Mouse (Mus musculus): ENCODE results near the gene Ccdc73. TPM values are rescaled to one million over a fixed set of nuclear protein-coding genes. Genes with fewer than 3 reads are reported as not detected.
"Not testable (repeated sequence)": the region's sequence is repeated elsewhere in the genome, so short reads cannot be mapped to it uniquely, and the experiment has no call there.

Gene Ccdc73
- 9.2 and 9.7 TPM in 2 replicates for polyA plus RNA-seq (2014; fragmentation: Nextera tagmentation; extraction: Ambion mirVana)

DNA sequence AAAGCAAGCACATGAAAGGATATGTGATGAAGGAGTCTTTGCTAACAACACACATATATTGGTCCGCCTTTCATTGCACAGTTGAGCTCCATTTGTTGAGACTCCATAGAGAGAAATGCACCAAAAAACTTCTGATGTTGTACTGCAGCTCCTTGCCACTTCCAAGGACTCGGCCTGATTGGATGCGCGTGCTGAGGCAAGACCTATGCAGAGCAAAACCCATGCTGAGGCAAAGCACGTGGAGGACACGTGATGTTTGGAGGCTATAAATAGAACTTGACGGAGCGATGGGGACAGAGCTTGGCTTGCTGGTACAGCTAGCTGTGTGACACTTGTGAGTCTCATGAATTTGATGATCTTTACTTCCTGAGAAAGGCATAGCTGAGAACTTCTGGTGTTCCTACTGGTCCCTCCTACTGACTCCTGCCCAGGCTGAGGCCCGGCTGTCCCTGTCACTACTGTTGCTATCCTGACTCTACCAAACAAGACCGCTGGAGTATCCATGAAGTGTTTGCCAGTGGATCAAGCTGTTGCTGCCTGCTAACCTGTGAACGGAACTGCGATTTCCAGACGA lies at the start of gene Ccdc73:
Ccdc73 (plus strand) TSS at position 524 of the 574 bp plus-strand sequence.
- Histone ChIP-seq H3K4me2 (ENCODE audit: low read length) (no peak within 1 kb of the TSS), H3K36me3 (ENCODE audit: control insufficient read depth, insufficient read depth, low read length) (no peaks in the 10 kb centered on the region), H3K27ac (ENCODE audit: low read depth, low read length) (no peak within 1 kb of the TSS), H3K9me3 (replicated peaks; ENCODE audit: control insufficient read depth, low read length) (no peaks in the 10 kb centered on the region), H3K4me1 (ENCODE audit: control insufficient read depth, insufficient read depth, low read length) (no peaks in the 10 kb centered on the region), H3K9ac (ENCODE audit: low read length) (no peak within 1 kb of the TSS), H3K27me3 (replicated peaks; ENCODE audit: control insufficient read depth, insufficient read depth, low read length) (no peaks in the 10 kb centered on the region), H3K4me3 (ENCODE audit: low read depth, low read length) (no peak within 1 kb of the TSS)
- no peak for DNase-seq (ENCODE audit: low spot score)
- WGBS, result 95% methylated on average over 13 of the region's 13 CpGs
- no peak for ATAC-seq

DNA sequence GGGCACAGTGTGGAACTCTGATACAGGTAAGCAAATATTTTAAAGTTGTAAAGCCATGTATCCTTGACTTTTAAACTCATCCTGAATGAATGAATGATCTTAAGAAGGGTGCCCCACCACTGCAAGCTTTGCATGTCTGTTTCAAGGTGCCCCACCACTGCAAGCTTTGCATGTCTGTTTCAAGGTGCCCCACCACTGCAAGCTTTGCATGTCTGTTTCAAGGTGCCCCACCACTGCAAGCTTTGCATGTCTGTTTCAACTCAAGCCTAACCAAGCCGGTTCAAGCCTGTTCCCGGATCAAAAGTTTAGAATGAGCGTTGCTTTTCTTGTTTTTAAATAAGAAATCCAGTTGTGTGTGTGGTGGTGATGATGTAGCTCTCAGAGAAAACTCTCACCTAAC lies 48.8 kb upstream of the Ccdc73 start:
- not testable (repeated sequence) for ATAC-seq; H3K36me3 ChIP-seq (ENCODE audit: control insufficient read depth, insufficient read depth, low read length); H3K27me3 ChIP-seq (replicated peaks; ENCODE audit: control insufficient read depth, insufficient read depth, low read length); H3K9ac ChIP-seq (ENCODE audit: low read length); DNase-seq (ENCODE audit: low spot score); H3K4me2 ChIP-seq (ENCODE audit: low read length); H3K4me3 ChIP-seq (ENCODE audit: low read depth, low read length); H3K9me3 ChIP-seq (replicated peaks; ENCODE audit: control insufficient read depth, low read length); H3K27ac ChIP-seq (ENCODE audit: low read depth, low read length)
- 87% methylated on average over 3 of the region's 3 CpGs for WGBS
- H3K4me1 ChIP-seq (ENCODE audit: control insufficient read depth, insufficient read depth, low read length), result peaks cover 12% of the 10 kb centered on the region; the same call in 1 of the 2 replicates

DNA sequence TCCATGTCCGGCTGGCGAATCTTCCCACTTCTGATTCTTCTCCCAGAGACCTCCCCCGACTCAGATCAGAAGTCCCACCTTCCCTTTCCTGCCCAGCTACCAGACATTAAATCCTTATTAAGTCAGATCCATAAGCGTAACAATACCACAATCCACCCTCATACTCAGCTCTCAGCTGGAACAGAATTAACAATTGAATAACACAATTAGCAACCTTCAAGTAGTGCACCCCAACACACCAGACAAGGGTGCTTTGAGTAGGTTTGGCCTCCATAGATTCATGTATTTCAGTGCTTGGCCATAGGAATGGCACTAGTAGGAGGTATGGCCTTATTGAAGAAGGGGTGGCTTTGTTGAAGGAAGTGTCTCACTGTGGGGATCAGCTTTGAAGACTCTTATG lies 41.4 kb upstream of the Ccdc73 start:
- 95% methylated on average over 4 of the region's 4 CpGs for WGBS
- H3K27ac ChIP-seq (ENCODE audit: low read depth, low read length), result no peak overlapping the region

DNA sequence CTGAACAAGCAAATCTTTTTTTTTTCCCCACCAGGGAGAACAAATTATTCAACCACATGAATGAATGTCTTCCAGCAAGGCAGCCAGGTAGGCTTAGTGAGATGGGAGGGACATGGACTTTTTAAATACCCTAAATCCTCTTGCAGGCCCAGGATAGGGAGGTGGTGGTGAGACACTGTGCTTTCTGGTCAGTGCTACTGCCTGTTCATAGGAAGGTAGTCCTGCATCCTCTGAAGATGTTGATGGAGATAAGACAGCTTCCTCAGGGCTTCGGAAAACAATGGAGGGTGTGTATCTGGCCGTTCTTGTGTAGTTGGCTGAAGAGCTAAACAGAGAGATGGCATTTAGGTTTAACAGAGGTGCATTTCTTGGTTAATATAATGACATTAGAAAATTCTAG lies 35.1 kb upstream of the Ccdc73 start:
- Histone ChIP-seq H3K36me3 (ENCODE audit: control insufficient read depth, insufficient read depth, low read length) (no peaks in the 10 kb centered on the region), H3K9me3 (replicated peaks; ENCODE audit: control insufficient read depth, low read length) (no peaks in the 10 kb centered on the region), H3K9ac (ENCODE audit: low read length) (no peak overlapping the region), H3K27ac (ENCODE audit: low read depth, low read length) (no peak overlapping the region), H3K27me3 (replicated peaks; ENCODE audit: control insufficient read depth, insufficient read depth, low read length) (no peaks in the 10 kb centered on the region), H3K4me3 (ENCODE audit: low read depth, low read length) (no peak overlapping the region), H3K4me2 (ENCODE audit: low read length) (no peak overlapping the region), H3K4me1 (ENCODE audit: control insufficient read depth, insufficient read depth, low read length) (no peaks in the 10 kb centered on the region)
- ATAC-seq (no peak), DNase-seq (ENCODE audit: low spot score) (no peak)
- 94% methylated on average over 2 of the region's 2 CpGs for whole genome bisulfite sequencing

More for the DNA sequence above, 41.4 kb upstream of the Ccdc73 start:
- Histone ChIP-seq H3K4me1 (ENCODE audit: control insufficient read depth, insufficient read depth, low read length) (no peaks in the 10 kb centered on the region), H3K4me2 (ENCODE audit: low read length) (no peak overlapping the region), H3K9me3 (replicated peaks; ENCODE audit: control insufficient read depth, low read length) (no peaks in the 10 kb centered on the region), H3K27me3 (replicated peaks; ENCODE audit: control insufficient read depth, insufficient read depth, low read length) (no peaks in the 10 kb centered on the region), H3K4me3 (ENCODE audit: low read depth, low read length) (no peak overlapping the region), H3K36me3 (ENCODE audit: control insufficient read depth, insufficient read depth, low read length) (no peaks in the 10 kb centered on the region), H3K9ac (ENCODE audit: low read length) (no peak overlapping the region)
- no peak for DNase-seq (ENCODE audit: low spot score)
- no peak for ATAC-seq

DNA sequence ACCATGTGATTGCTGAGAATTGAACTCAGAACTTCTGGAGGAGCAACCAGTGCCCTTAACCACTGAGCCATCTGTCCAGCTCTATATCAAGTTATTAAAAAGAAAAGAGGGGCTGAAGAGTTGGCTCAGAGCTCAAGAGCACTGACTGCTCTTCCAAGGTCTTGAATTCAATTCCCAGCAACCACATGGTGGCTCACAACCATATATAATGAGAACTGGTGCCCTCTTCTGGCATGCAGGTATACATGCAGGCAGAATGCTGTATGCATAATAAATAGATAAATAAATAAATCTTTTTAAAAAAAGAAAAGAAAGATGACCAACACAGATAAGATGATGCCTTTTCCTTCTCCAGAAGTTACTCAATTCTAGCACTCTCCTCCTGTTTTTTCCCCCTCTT lies 26.6 kb upstream of the Ccdc73 start:
- no peak overlapping the region for H3K4me2 ChIP-seq (ENCODE audit: low read length)
- ATAC-seq (no peak), DNase-seq (ENCODE audit: low spot score) (no peak)
- H3K9me3 ChIP-seq (replicated peaks; ENCODE audit: control insufficient read depth, low read length), result no peaks in the 10 kb centered on the region
- H3K4me1 ChIP-seq (ENCODE audit: control insufficient read depth, insufficient read depth, low read length), result no peaks in the 10 kb centered on the region
- no peak overlapping the region for H3K9ac ChIP-seq (ENCODE audit: low read length)
- H3K4me3 ChIP-seq (ENCODE audit: low read depth, low read length), result no peak overlapping the region
- no peaks in the 10 kb centered on the region for H3K36me3 ChIP-seq (ENCODE audit: control insufficient read depth, insufficient read depth, low read length)
- H3K27me3 ChIP-seq (replicated peaks; ENCODE audit: control insufficient read depth, insufficient read depth, low read length), result no peaks in the 10 kb centered on the region
- no peak overlapping the region for H3K27ac ChIP-seq (ENCODE audit: low read depth, low read length)

DNA sequence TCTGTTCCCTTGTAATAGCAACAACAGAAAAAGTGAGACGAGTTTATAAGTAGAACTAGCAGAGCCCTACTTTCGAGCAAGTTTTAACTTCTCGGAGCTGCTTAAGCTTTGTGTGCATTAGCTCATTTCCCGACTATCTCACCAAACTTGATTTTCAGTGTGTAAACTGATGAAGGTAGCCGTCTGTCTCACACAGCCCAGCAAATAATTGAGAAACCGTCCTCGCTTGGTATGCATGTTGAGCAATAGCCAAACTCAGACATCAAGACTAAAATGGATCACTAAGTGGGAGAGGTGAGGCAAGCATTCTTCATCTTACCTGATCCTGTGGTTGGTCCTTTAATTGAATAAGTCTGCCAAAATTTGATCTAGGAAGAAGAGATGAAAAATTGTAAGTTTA lies 25.9 kb upstream of the Ccdc73 start:
- Histone ChIP-seq H3K4me2 (ENCODE audit: low read length) (no peak overlapping the region), H3K36me3 (ENCODE audit: control insufficient read depth, insufficient read depth, low read length) (no peaks in the 10 kb centered on the region), H3K9me3 (replicated peaks; ENCODE audit: control insufficient read depth, low read length) (no peaks in the 10 kb centered on the region), H3K4me3 (ENCODE audit: low read depth, low read length) (no peak overlapping the region), H3K27ac (ENCODE audit: low read depth, low read length) (no peak overlapping the region), H3K9ac (ENCODE audit: low read length) (no peak overlapping the region), H3K4me1 (ENCODE audit: control insufficient read depth, insufficient read depth, low read length) (no peaks in the 10 kb centered on the region), H3K27me3 (replicated peaks; ENCODE audit: control insufficient read depth, insufficient read depth, low read length) (no peaks in the 10 kb centered on the region)
- WGBS, result 85% methylated on average over 7 of the region's 7 CpGs
- no peak for DNase-seq (ENCODE audit: low spot score)
- no peak for ATAC-seq

DNA sequence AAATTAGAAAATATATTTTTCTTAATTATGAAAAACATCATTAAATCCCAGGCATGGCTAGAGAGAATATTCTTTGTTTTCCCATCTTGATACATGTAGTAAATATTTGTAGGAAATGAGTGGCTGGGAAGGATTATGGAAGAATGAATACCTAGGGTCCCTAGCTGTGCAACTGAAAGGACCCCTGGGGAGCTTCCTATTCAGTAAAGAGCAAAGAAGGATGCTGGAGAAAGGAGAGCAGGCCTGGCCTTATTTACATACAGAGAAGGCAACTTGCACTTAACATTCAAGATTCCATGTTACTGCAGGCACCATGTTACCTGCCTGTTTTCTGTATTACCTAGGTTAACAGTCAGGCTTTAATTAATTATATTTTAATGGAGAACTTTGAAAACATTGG lies 25.0 kb upstream of the Ccdc73 start:
- H3K27me3 ChIP-seq (replicated peaks; ENCODE audit: control insufficient read depth, insufficient read depth, low read length), result no peaks in the 10 kb centered on the region
- H3K27ac ChIP-seq (ENCODE audit: low read depth, low read length), result no peak overlapping the region
- H3K9me3 ChIP-seq (replicated peaks; ENCODE audit: control insufficient read depth, low read length), result no peaks in the 10 kb centered on the region
- DNase-seq (ENCODE audit: low spot score), result no peak
- ATAC-seq, result no peak
- no peak overlapping the region for H3K9ac ChIP-seq (ENCODE audit: low read length)
- no peak overlapping the region for H3K4me2 ChIP-seq (ENCODE audit: low read length)
- no peak overlapping the region for H3K4me3 ChIP-seq (ENCODE audit: low read depth, low read length)
- no peaks in the 10 kb centered on the region for H3K4me1 ChIP-seq (ENCODE audit: control insufficient read depth, insufficient read depth, low read length)
- no peaks in the 10 kb centered on the region for H3K36me3 ChIP-seq (ENCODE audit: control insufficient read depth, insufficient read depth, low read length)

DNA sequence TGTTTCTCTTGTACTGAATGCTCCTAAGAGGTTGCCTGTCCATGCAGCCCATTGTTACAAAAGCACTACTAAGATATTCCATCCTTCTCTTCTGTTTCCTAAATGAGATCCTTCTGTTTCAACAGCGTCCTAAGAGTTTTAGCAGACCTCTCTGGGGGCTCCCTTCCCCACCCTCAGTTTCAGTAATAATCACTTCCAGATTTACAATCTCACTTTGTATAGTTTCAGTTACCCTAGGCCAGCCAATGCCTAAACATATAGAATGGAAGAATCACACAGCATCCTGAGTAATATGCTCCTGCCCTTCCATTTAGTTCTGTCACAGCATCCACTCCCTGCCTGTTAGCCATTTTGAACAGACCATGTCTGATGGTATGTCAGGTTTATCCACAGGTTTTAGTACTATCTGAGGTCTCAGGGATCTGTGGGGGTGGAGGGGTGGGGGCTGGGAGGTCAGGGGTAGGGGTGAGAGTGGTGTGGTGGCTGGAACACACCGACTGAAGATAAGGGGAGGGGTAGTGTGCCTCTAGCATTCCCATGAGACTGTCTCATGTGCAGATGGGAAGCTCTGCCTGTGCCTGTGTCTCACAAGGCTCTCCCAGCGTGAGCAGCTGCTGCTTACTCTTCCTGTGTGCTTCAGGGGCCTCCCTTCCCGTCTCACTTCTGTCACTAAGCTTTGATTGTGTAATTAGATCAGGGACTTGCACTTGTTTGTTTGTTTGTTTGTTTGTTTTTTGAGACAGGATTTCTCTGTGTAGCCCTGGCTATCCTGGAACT lies 20.8 kb upstream of the Ccdc73 start:
- peaks cover 13% of the 10 kb centered on the region; the same call in 1 of the 2 replicates for H3K27me3 ChIP-seq (replicated peaks; ENCODE audit: control insufficient read depth, insufficient read depth, low read length)
- H3K36me3 ChIP-seq (ENCODE audit: control insufficient read depth, insufficient read depth, low read length), result no peaks in the 10 kb centered on the region
- H3K9ac ChIP-seq (ENCODE audit: low read length), result no peak overlapping the region
- H3K9me3 ChIP-seq (replicated peaks; ENCODE audit: control insufficient read depth, low read length), result no peaks in the 10 kb centered on the region
- ATAC-seq (no peak), DNase-seq (ENCODE audit: low spot score) (no peak)
- H3K4me2 ChIP-seq (ENCODE audit: low read length), result no peak overlapping the region
- no peak overlapping the region for H3K4me3 ChIP-seq (ENCODE audit: low read depth, low read length)
- WGBS, result 56% methylated on average over 4 of the region's 4 CpGs
- no peak overlapping the region for H3K27ac ChIP-seq (ENCODE audit: low read depth, low read length)
- no peaks in the 10 kb centered on the region for H3K4me1 ChIP-seq (ENCODE audit: control insufficient read depth, insufficient read depth, low read length)

DNA sequence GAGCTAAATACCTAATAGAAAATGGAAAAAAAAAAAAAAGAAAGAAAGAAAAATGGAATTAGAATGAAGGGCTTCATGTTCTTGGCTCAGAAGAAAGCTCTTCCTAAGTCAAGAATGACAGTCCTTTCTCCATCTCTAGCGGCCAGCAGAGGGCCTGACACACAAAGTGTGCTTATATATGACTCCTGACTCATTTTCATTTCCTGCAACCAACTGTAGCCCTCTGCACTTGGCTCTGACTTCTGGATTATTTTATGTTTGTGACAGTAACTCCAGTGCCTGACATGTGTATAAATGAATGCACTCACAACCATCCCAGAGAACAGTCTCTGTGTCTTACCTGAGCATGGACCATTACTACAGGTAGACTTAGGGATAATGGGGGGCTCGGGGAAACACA lies 20.0 kb upstream of the Ccdc73 start:
- no peaks in the 10 kb centered on the region for H3K36me3 ChIP-seq (ENCODE audit: control insufficient read depth, insufficient read depth, low read length)
- H3K9me3 ChIP-seq (replicated peaks; ENCODE audit: control insufficient read depth, low read length), result no peaks in the 10 kb centered on the region
- no peak for ATAC-seq
- peaks cover 13% of the 10 kb centered on the region; the same call in 1 of the 2 replicates for H3K27me3 ChIP-seq (replicated peaks; ENCODE audit: control insufficient read depth, insufficient read depth, low read length)
- peak; percentile 33 for DNase-seq (ENCODE audit: low spot score)
- H3K27ac ChIP-seq (ENCODE audit: low read depth, low read length), result no peak overlapping the region
- H3K4me2 ChIP-seq (ENCODE audit: low read length), result no peak overlapping the region
- no peak overlapping the region for H3K4me3 ChIP-seq (ENCODE audit: low read depth, low read length)
- H3K9ac ChIP-seq (ENCODE audit: low read length), result no peak overlapping the region
- 56% methylated on average over 2 of the region's 2 CpGs for WGBS
- H3K4me1 ChIP-seq (ENCODE audit: control insufficient read depth, insufficient read depth, low read length), result no peaks in the 10 kb centered on the region

Measured in forebrain, embryonic 14.5 days (tissue).